Mouse (Mus musculus) ES-E14 (cell line): ENCODE data around the gene 6330403K07Rik. TPM values are rescaled to one million over a fixed set of nuclear protein-coding genes. Genes with fewer than 3 reads are reported as not detected.
A peak's percentile ranks its signal among the peaks of the same experiment; 100 is the strongest.

ENCODE experiments used
- DNase-seq: peaks from one replicate; pipeline ENCODE4 v3.0.0-alpha.2; 2013; ENCODE audit warnings: low read depth, low spot score
- H3K27ac ChIP-seq: 2 replicates; pipeline ENCODE4 v1.5.1; 2012; ENCODE audit warnings: low read depth, mild to moderate bottlenecking, low read length, moderate library complexity, mixed read lengths; ENCODE audit not compliant: poor library complexity, insufficient read depth, severe bottlenecking
- H3K36me3 ChIP-seq: 2 replicates; pipeline ENCODE4 v1.6.1; 2012; ENCODE audit warnings: mild to moderate bottlenecking, low read length, moderate library complexity, mixed read lengths; ENCODE audit not compliant: control insufficient read depth, poor library complexity, insufficient read depth, severe bottlenecking
- H3K4me1 ChIP-seq, 2 experiments: fragments of 150-350 bp in 1 of 2; sonication (generic) in 1 of 2; 2 replicates each; pipeline ENCODE4 v1.6.1; 2012; ENCODE audit warnings: low read length in 2 of 2, mild to moderate bottlenecking in 1 of 2, mixed read lengths in 1 of 2; ENCODE audit not compliant: control insufficient read depth in 2 of 2, insufficient read depth in 2 of 2, poor library complexity in 1 of 2
- H3K4me3 ChIP-seq, 2 experiments: fragments of 150-350 bp in 1 of 2; sonication (generic) in 1 of 2; 2 replicates each; pipeline ENCODE4 v1.5.1; 2012; ENCODE audit warnings: low read length in 2 of 2, low read depth in 1 of 2, mild to moderate bottlenecking in 1 of 2, mixed read lengths in 1 of 2; ENCODE audit not compliant: insufficient read depth in 1 of 2, poor library complexity in 1 of 2, severe bottlenecking in 1 of 2
- H3K9ac ChIP-seq: 2 replicates; pipeline ENCODE4 v1.6.1; 2012; ENCODE audit warnings: low read depth, mild to moderate bottlenecking, low read length, mixed read lengths; ENCODE audit not compliant: poor library complexity, insufficient read depth, severe bottlenecking
- H3K9me3 ChIP-seq: fragments of 150-350 bp; sonication (generic); 2 replicates; pipeline ENCODE4 v1.6.1; 2012; ENCODE audit warnings: low read depth, mild to moderate bottlenecking, low read length; ENCODE audit not compliant: control insufficient read depth, insufficient read depth
- CHD2 ChIP-seq: IDR thresholded peaks from 2 replicates; pipeline ENCODE4 v1.6.1; 2014; ENCODE audit warnings: mild to moderate bottlenecking, low read depth, low read length, inconsistent platforms
- HCFC1 ChIP-seq: IDR thresholded peaks from 2 replicates; pipeline ENCODE4 v1.6.1; 2012; ENCODE audit warnings: low read length, inconsistent platforms, borderline replicate concordance; ENCODE audit not compliant: insufficient read depth
- MAFK ChIP-seq: IDR thresholded peaks from 2 replicates; pipeline ENCODE4 v1.6.1; 2014; ENCODE audit warnings: mild to moderate bottlenecking, low read depth, low read length, inconsistent platforms; ENCODE audit not compliant: insufficient read depth
- ZC3H11A ChIP-seq: IDR thresholded peaks from 2 replicates; pipeline ENCODE4 v1.6.1; 2012; ENCODE audit warnings: low read depth, mild to moderate bottlenecking, inconsistent platforms, low read length, borderline replicate concordance
- ZNF384 ChIP-seq: IDR thresholded peaks from 2 replicates; pipeline ENCODE4 v1.6.1; 2012; ENCODE audit warnings: low read depth, low read length, inconsistent platforms
- in situ Hi-C, 2 experiments: fragments of 600-800 bp; cut with MboI; formaldehyde crosslinking; loops; one replicate each; pipeline ENCODE4 v1.15.1; 2025; ENCODE audit warnings: low sequenced_read_pairs in 2 of 2, inconsistent platforms in 1 of 2; ENCODE audit not compliant: unreplicated experiment in 2 of 2
- total RNA-seq: library from RNA; depleted of rRNA; stranded (reverse); fragments of 300-350 nt; gene quantifications from 2 replicates; pipeline ENCODE4 v1.2.3, GENCODE M21; 2012; rRNA removed

The 6330403K07Rik gene
- total RNA-seq, result 2.3 and 4.2 TPM in 2 replicates

GRCm38 (mm10) chr11:71033163-71033761, at the start of gene 6330403K07Rik:
TSS of gene 6330403K07Rik (minus strand) at chr11:71033513.
- peak within 1 kb of the TSS; percentile 57 to 67 for H3K4me3 ChIP-seq
- peak within 1 kb of the TSS; percentile 36 for H3K9ac ChIP-seq
- H3K36me3 ChIP-seq, result no peaks in the 10 kb centered on the region
- H3K9me3 ChIP-seq, result no peaks in the 10 kb centered on the region
- DNase-seq, result peak; percentile 34
- peaks cover 0 to 3% of the 10 kb centered on the region in 2 experiments; a peak in 1 of 4 replicates for H3K4me1 ChIP-seq
- in situ Hi-C loops, result no loop called here
- no peak for TF ChIP-seq ZC3H11A
- no peak for TF ChIP-seq HCFC1
- no peak for TF ChIP-seq MAFK
- no peak for TF ChIP-seq CHD2
- TF ChIP-seq ZNF384, result no peak
- no peak within 1 kb of the TSS for H3K27ac ChIP-seq

- in situ Hi-C loops, result no loop called here
- Histone ChIP-seq H3K36me3 (no peaks in the 10 kb centered on the region), H3K9ac (no peak overlapping the region), H3K4me3 (no peak overlapping the region), H3K4me1 (no peaks in the 10 kb centered on the region), H3K9me3 (no peaks in the 10 kb centered on the region), H3K27ac (no peak overlapping the region)
- TF ChIP-seq ZNF384 (no peak), ZC3H11A (no peak), MAFK (no peak), HCFC1 (no peak), CHD2 (no peak)
- no peak for DNase-seq
Observed at GRCm38 (mm10) chr11:71076342-71076741, 43.0 kb upstream of the 6330403K07Rik start.

DNA sequence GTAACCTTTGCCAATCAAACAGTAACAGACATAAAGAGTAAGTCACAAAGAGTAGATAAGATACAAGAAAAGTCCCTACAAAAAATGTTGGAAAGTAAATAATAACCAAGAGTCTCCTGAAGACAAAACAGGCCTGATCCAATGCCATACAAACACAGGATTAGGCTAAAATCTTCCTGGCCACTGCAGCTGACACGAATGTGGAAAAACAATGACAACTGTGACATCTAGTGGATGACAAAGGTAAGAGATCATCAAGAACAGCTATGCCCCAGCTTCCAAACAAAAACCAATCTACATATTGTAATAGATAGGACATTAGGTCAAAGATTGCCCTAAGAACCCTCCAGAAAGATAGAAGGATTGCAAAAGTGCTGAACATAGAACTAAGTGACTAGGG, 19.2 kb upstream of the 6330403K07Rik start:
- Histone ChIP-seq H3K9me3 (no peaks in the 10 kb centered on the region), H3K9ac (no peak overlapping the region), H3K36me3 (no peaks in the 10 kb centered on the region), H3K4me3 (no peak overlapping the region), H3K4me1 (no peaks in the 10 kb centered on the region), H3K27ac (no peak overlapping the region)
- DNase-seq, result no peak
- in situ Hi-C loops, result no loop called here
- TF ChIP-seq ZC3H11A, result peak; percentile 38; the same call in 1 of the 2 replicates
- TF ChIP-seq MAFK, result no peak

DNA sequence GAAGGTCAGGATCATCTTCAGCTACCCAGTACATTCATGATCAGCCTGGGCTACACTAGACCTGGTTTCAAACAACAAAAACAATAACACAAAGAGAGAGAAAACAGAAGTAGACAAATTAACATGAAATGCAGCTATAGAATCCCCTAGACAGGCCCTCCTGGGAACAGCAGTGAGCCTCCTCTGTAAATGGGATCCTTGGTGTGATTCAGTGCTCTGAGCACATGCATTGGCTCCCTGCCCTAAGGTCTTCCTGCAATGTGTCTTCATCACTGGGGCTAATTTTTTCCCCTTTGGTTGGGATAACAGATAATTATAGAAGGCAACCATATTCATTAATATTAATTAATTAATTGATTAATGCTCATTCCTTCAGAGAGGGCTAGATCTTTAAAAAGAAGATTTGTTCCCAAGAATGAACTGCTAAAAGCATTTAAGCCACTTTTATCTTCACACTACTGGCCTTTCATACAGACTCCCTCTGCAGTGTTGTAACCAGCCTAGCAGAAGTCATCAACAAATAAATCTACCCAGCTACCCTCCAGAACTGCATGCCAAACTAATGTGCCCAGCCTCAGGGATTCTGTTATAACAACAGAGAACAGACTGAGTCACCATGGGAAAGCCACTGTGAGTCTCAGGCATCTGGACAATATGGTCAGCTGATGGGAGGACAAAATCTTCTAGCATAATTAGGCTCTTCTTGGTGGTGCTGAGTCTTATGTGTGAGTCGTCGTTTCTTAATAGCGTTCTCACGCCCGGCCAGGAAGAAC, 6.4 kb upstream of the 6330403K07Rik start:
- TF ChIP-seq CHD2 (no peak), HCFC1 (no peak), ZNF384 (no peak), ZC3H11A (no peak), MAFK (no peak)
- no peaks in the 10 kb centered on the region for H3K9me3 ChIP-seq
- no peaks in the 10 kb centered on the region for H3K4me1 ChIP-seq
- no peak overlapping the region for H3K9ac ChIP-seq
- in situ Hi-C loops, result no loop called here
- DNase-seq, result no peak
- no peak overlapping the region for H3K27ac ChIP-seq
- H3K4me3 ChIP-seq, result no peak overlapping the region
- no peaks in the 10 kb centered on the region for H3K36me3 ChIP-seq
